Mouse (Mus musculus) thymus, postnatal 36 days (tissue): ENCODE measurements around the gene Mast4.
A peak's percentile ranks its signal among the peaks of the same experiment; 100 is the strongest.

Source experiments
- DNase-seq, 2 experiments: peaks; one replicate each; pipeline ENCODE4 v3.0.0; 2022; ENCODE audit warnings: mixed read lengths in 2 of 2

The Mast4 gene

GRCm38 (mm10) chr13:102774786-102775201 lies 559.5 kb downstream of the Mast4 start:
- DNase-seq, result no peak

DNA sequence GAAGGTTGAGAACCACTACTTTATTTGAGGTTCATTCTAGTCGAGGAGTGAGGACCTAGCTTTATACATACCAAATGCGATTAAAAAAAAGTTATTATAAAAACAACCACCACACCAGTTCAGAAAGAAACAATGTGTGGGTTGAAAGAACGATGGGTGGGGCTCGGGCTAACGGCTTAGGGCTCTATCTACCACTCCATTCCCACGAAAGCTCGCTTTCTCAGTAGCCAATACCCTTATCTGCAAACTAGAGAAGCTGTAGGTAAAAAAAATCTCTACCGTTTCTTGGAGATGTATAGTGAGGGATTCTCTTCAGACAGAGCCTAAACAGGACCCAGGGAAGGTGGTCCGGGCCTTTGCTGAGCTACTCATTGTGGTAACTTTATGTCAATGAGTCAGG lies 561.1 kb downstream of the Mast4 start:
- DNase-seq, result no peak

DNA sequence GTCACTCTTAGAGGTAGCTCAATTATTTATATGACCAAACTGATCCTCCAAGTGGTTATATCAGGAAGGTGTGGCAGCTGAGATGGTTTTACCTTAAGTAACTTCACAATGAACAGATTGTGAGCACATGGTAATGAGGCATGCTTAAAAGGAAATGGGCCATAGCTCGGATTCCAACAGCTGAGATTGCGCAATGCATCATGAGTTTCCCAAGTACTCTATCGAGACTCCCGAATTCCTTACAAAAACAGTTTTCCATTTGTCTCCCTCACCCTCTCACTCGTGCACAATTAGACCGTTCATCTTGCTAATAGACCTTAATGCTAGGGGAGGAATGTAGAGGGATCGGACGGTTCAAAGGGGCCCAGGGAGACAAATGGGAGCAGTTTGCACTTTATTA lies 564.1 kb downstream of the Mast4 start:
- no peak for DNase-seq

DNA sequence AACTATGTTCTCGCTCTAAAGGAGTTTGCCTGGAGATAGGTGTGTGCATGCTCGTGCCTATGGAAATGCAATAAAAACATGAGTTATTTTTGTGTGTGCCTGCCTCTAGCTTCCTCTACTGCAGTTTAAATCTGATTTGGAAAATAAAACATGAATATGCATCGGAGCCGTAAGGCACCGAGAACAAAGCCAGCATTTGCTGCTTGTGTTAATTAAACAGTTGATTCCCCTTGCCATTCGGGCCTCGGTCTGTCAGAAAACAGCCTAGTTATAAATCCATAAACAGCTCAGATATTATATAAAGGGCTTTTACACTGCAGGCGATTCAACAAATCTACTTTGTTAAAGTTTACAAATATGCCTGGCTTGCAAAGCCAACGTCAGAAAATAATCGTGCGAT lies 565.8 kb downstream of the Mast4 start:
- no peak for DNase-seq

GRCm38 (mm10) chr13:102767110-102767509 lies 567.2 kb downstream of the Mast4 start:
- DNase-seq, result no peak

- no peak for DNase-seq
Observed at GRCm38 (mm10) chr13:102765216-102765615, 569.1 kb downstream of the Mast4 start.

DNA sequence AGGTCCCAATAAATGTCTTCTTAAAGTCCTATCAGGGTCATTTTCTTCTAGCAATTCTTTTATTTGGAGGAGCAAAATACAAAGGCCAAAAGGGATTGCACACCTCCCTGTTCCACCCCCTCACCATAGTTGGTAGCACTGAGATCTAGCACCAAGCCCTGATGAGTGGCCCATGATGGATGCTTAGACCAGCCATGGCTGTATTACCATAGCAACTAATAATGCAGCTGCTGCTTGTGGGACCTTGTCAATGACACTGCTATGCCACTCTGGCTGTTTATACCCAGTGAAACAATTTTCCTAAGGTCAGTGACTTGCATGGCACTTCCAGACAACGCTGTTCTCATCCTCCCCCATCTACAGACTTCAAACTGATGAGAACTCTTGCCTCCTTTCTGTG lies 570.1 kb downstream of the Mast4 start:
- no peak for DNase-seq

GRCm38 (mm10) chr13:102762203-102762602 lies 572.1 kb downstream of the Mast4 start:
- no peak for DNase-seq

DNA sequence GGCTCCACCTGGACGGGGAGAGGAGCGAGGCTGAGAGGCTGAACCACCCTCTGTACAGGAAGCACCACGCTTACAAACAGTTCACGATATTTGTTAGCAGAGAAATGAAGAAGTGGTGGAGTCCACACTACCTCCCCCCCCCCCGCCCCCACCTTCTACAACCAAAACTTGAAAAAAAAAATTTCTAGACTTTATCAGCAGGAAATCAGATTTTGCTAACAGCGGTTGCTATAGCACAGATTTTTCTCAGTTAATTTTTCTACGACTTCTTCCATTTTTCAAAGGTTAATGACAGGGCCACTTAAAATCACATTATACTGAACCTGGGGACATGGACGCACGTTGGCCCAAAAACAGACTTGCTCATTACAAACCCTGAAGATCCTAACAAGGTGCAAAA lies 572.9 kb downstream of the Mast4 start:
- no peak for DNase-seq

- DNase-seq, result no peak
Observed at GRCm38 (mm10) chr13:102758021-102758420, 576.3 kb downstream of the Mast4 start.

- no peak for DNase-seq
Observed at GRCm38 (mm10) chr13:102756071-102756470, 578.2 kb downstream of the Mast4 start.

DNA sequence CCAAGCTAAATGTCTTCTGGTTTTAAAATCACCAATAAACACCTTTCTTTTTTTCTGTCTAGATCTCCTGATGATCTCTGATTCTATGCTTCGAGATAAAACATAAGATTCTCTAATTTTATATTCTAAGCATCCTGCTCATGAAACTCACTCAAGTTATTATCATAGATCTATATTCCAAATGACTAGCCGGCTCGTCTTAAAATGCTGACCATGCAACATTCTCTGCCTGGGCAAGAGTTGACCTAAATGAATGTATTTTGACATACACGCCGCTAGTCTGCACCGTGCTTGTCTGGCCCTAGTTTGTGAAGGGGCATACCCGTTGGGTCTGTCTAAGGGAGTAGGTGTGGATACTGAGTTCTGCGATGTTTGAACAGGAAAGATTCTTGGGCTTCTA lies 579.2 kb downstream of the Mast4 start:
- DNase-seq, result no peak

GRCm38 (mm10) chr13:102753714-102754556 lies 580.4 kb downstream of the Mast4 start:
- no peak for DNase-seq

GRCm38 (mm10) chr13:102749891-102750290 lies 584.4 kb downstream of the Mast4 start:
- no peak for DNase-seq

DNA sequence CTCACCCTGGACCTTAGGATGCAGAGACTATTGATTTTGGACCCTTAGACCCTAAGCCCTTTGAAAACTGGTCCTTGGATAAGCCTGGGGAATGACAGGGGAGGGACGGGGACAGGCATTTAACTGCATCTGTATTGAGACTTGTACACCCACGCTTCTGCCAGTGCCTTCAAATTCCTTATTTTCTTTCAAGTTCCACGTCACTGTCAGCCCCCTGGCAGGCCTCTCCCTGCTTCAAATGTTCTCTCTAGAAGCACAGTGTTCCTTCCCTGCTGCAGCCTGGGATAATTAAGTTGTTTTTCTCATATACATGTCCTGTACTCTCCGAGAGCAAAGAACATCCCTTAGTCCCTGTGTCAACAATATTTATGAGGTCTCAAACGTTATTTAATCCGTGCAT lies 585.1 kb downstream of the Mast4 start:
- no peak for DNase-seq

DNA sequence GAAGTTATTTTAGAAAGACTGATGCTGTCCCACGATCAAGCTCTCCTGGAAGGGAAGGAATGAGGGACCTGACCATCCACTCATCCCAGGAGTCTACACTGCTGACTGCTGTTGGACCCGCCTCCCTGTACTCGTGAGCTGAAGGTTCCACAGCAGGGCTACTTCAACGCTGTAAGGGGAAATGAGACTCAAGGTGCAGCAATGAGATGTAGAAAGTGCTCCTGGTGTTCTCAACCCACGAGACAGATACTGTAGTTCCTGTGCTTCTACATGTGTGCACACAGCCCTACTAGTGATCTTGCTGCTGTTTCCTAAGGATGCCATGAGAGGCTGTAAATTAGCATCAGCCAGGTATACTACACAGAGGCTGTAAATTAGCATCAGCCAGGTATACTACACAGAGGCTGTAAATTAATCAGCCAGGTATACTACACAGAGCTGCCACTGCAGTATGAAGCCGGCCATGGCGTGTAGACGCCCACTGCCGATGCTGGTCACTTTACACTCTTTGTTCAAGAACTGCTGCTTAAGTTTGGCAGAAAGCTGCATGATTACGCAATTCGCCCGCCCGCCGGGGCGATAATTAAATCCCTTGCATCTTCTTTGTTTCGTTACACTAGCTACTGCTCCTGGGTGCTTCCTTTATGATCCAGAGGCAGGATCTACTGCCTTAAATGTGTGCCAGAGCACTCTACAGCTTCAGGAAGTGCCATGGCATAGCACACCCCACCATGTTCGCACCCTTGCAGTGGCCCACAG lies 587.3 kb downstream of the Mast4 start:
- no peak for DNase-seq

DNA sequence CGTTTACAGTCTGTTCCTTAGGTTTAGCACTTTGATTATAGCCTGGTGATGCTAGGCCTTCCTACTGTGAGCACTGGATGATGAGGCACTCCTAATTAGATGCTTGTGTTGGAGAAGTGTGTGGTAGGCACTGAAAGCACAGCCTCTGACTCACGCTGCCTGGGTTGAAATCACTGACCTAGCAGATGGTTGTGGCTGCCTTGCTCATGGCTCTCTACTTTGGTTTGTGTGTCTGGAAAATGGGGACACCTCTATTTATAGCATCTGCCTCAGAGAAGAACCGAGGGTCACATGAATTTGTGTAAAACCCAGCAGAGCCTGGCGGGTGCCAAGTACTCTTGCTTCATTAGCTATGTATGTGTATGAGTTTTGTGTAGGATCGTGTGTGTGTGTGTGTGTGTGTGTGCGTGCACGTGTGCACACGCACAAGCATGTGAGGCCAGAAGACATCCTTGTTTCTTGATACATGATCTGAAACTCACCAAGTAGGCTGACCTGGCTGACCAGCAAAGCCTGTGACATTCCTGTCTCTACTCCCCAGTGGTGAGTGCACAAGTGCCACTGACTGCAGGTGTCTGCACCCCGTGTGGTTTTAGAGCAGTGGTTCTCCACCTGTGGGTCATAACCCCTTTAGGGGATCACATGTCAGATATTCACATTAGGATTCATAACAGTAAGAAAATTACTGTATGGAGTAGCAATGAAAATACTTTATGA lies 588.5 kb downstream of the Mast4 start:
- no peak for DNase-seq

GRCm38 (mm10) chr13:102745270-102745600 lies 589.1 kb downstream of the Mast4 start:
- no peak for DNase-seq

GRCm38 (mm10) chr13:102744481-102745269 lies 589.6 kb downstream of the Mast4 start:
- DNase-seq, result peak; percentile 31 to 32

GRCm38 (mm10) chr13:102739720-102740535 lies 594.4 kb downstream of the Mast4 start:
- DNase-seq, result no peak

- no peak for DNase-seq
Observed at GRCm38 (mm10) chr13:102737811-102738210, 596.5 kb downstream of the Mast4 start.

- DNase-seq, result no peak
Observed at GRCm38 (mm10) chr13:102733063-102733462, 601.2 kb downstream of the Mast4 start.
